Mouse (Mus musculus) myocyte (in vitro differentiated cells): Measurements from ENCODE around the gene Man1c1. TPM values are rescaled to one million over a fixed set of nuclear protein-coding genes. Genes with fewer than 3 reads are reported as not detected.

Experiments
- H3K27me3 ChIP-seq: one replicate; pipeline ENCODE4 v1.6.1; 2011; ENCODE audit not compliant: control insufficient read depth, insufficient read depth, insufficient read length
- H3K36me3 ChIP-seq: one replicate; pipeline ENCODE4 v1.6.1; 2011; ENCODE audit not compliant: control insufficient read depth, insufficient read depth
- H3K4me2 ChIP-seq: one replicate; pipeline ENCODE4 v1.6.1; 2011; ENCODE audit warnings: low read depth, control low read depth
- H3K4me3 ChIP-seq: one replicate; pipeline ENCODE4 v1.5.1; 2011; ENCODE audit warnings: mild to moderate bottlenecking, control low read depth, moderate library complexity
- H3K79me2 ChIP-seq: one replicate; pipeline ENCODE4 v1.6.1; 2011; ENCODE audit not compliant: control insufficient read depth, insufficient read depth
- H3ac ChIP-seq: one replicate; pipeline ENCODE4 v1.6.1; 2011; ENCODE audit not compliant: control insufficient read depth, insufficient read length
- CEBPB ChIP-seq: IDR thresholded peaks from 2 replicates; pipeline ENCODE4 v1.6.1; 2011; ENCODE audit warnings: mild to moderate bottlenecking, moderate library complexity; ENCODE audit not compliant: poor library complexity, insufficient read depth, severe bottlenecking
- E2F4 ChIP-seq: IDR thresholded peaks from one replicate; pipeline ENCODE4 v1.6.1; 2011; ENCODE audit warnings: mild to moderate bottlenecking, control low read depth, moderate library complexity; ENCODE audit not compliant: insufficient read depth
- MAX ChIP-seq: IDR thresholded peaks from one replicate; pipeline ENCODE4 v1.6.1; 2011; ENCODE audit warnings: low read depth, mild to moderate bottlenecking, control low read depth
- MYOD1 ChIP-seq, 3 experiments: IDR thresholded peaks; one replicate each; pipeline ENCODE4 v1.6.1; 2011; ENCODE audit warnings: control low read depth in 2 of 3, low read depth in 2 of 3, mild to moderate bottlenecking in 2 of 3, moderate library complexity in 1 of 3; ENCODE audit not compliant: insufficient read length in 2 of 3, control insufficient read depth in 1 of 3
- MYOG ChIP-seq, 3 experiments: IDR thresholded peaks; one replicate each; pipeline ENCODE4 v1.6.1; 2011; ENCODE audit warnings: control low read depth in 2 of 3, low read depth in 2 of 3, mild to moderate bottlenecking in 2 of 3; ENCODE audit not compliant: insufficient read length in 2 of 3, control insufficient read depth in 1 of 3, insufficient read depth in 1 of 3
- POLR2A ChIP-seq: IDR thresholded peaks from one replicate; pipeline ENCODE4 v1.6.1; 2011; ENCODE audit warnings: low read depth, mild to moderate bottlenecking, control low read depth, moderate library complexity; ENCODE audit not compliant: insufficient read length
- POLR2AphosphoS2 ChIP-seq: IDR thresholded peaks from one replicate; pipeline ENCODE4 v1.6.1; 2011; ENCODE audit warnings: low read depth, control low read depth; ENCODE audit not compliant: insufficient read length
- REST ChIP-seq: IDR thresholded peaks from one replicate; pipeline ENCODE4 v1.6.1; 2011; ENCODE audit warnings: mild to moderate bottlenecking, control low read depth, moderate library complexity; ENCODE audit not compliant: insufficient read depth, insufficient read length
- SRF ChIP-seq: IDR thresholded peaks from one replicate; pipeline ENCODE4 v1.6.1; 2011; ENCODE audit warnings: low read depth; ENCODE audit not compliant: control insufficient read depth, insufficient read length
- TCF12 ChIP-seq: IDR thresholded peaks from one replicate; pipeline ENCODE4 v1.6.1; 2011; ENCODE audit warnings: mild to moderate bottlenecking, control low read depth; ENCODE audit not compliant: poor library complexity, insufficient read depth, severe bottlenecking
- TCF3 ChIP-seq: IDR thresholded peaks from one replicate; pipeline ENCODE4 v1.6.1; 2011; ENCODE audit warnings: low read depth, control low read depth; ENCODE audit not compliant: insufficient read length
- USF1 ChIP-seq: IDR thresholded peaks from one replicate; pipeline ENCODE4 v1.6.1; 2011; ENCODE audit warnings: low read depth, mild to moderate bottlenecking, control low read depth, moderate library complexity
- polyA plus RNA-seq: library from polyadenylated mRNA; unstranded; fragments of >200 nt; fragmentation: generic; extraction: Trizol; gene quantifications from one replicate; pipeline ENCODE4 v1.2.1, GENCODE M21; 2012; ENCODE audit warnings: missing spikeins

The Man1c1 gene
- polyA plus RNA-seq, 1 experiment, result 11.3 TPM

DNA sequence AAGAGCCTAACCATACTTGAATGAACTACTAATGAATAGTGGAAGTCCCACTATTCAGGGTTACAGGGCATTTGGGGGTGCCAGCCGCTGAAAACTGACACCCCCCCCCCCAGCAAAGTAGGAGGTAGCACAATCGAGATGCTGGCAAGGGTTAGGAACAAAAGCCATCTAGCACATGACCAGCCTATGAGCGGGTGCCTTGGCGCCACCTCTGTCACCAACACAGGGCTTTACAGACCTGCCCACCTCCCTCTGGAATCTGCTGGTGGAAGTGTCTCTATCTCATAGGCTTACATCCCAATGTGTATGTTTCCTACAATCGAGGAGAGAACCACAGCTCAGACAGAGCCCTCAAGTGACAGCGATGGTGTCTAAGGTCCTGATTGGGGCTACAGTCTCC lies 46.7 kb upstream of the Man1c1 start:
- H3ac ChIP-seq, result no peak overlapping the region
- H3K27me3 ChIP-seq, result no peaks in the 10 kb centered on the region
- H3K79me2 ChIP-seq, result no peaks in the 10 kb centered on the region
- H3K4me3 ChIP-seq, result no peak overlapping the region
- H3K36me3 ChIP-seq, result peaks cover 4% of the 10 kb centered on the region
- TF ChIP-seq CEBPB, result no peak
- no peak for TF ChIP-seq SRF
- no peak for TF ChIP-seq MAX
- no peak for TF ChIP-seq MYOD1 (IDR thresholded peaks at IDR 0.05; ENCODE audit: control insufficient read depth in 1 of 3, insufficient read length in 2 of 3, low read depth in 2 of 3)
- no peak for TF ChIP-seq E2F4
- no peak for TF ChIP-seq POLR2A
- TF ChIP-seq TCF3, result no peak
- no peak overlapping the region for H3K4me2 ChIP-seq

DNA sequence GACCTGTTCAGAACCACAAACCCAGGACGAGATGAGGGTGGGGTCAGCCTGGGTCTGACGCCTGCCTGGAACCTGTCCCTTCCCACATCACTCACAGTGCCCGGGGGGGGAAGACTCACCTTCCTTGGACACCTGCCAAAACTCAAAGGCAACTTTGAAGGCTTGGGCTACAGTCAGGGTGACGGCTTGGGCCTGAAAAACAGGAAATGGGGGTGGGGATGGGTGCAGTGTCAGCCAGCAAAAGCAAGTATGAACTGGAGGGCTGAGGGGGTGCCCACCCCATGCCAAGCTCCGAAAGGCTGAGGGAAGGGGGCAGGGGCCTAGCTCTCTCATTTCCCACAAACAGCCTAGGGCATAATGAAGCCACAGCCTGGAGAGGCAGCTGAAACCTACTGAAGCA lies 46.2 kb upstream of the Man1c1 start:
- no peaks in the 10 kb centered on the region for H3K27me3 ChIP-seq
- TF ChIP-seq CEBPB, result no peak
- TF ChIP-seq MYOD1 (IDR thresholded peaks at IDR 0.05; ENCODE audit: control insufficient read depth in 1 of 3, insufficient read length in 2 of 3, low read depth in 2 of 3), result no peak
- TF ChIP-seq POLR2A, result no peak
- no peak for TF ChIP-seq E2F4
- TF ChIP-seq POLR2AphosphoS2, result no peak
- TF ChIP-seq MYOG (IDR thresholded peaks at IDR 0.05; ENCODE audit: control insufficient read depth in 1 of 3, insufficient read depth in 1 of 3, insufficient read length in 2 of 3, low read depth in 2 of 3), result no peak
- TF ChIP-seq USF1, result no peak
- TF ChIP-seq TCF12, result no peak
- TF ChIP-seq SRF, result no peak
- TF ChIP-seq TCF3, result no peak
- no peaks in the 10 kb centered on the region for H3K79me2 ChIP-seq
- H3ac ChIP-seq, result no peak overlapping the region
- H3K4me3 ChIP-seq, result no peak overlapping the region
- H3K36me3 ChIP-seq, result peaks cover 4% of the 10 kb centered on the region
- no peak overlapping the region for H3K4me2 ChIP-seq

DNA sequence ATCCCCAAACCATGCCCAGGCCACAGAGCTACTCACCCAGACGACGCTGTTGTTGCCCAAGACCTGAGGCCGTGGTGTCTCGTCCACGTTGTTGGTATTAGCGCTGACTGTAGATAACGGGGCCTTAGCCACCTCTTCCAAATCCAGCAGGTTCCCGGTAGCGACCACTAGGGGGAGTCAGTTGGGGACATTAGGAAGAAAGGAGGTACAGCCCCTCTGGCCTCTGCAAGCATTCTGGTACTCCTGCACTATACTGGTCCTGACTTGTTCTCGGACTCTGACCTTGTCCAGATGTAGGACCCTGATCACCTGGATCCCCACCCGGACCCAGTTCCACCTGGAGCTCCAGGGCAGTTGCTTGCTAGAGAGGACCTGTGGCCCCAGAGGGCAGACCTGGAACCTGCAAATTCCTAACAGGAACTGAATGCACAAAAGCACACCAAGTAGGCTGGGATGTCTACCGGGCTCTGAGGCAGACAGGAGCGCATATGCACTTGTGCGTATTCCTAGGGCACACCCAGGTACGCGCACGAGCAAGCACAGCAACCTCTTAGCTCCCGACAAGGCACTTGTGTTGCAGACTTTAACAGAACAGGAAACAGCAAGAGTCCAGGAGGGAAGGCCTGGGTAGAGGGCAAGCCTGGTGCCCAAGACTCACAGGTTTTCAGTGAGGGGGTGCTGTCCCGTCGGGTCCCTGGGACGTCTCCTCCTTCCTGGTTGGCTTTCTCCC lies 45.4 kb upstream of the Man1c1 start:
- H3K79me2 ChIP-seq, result no peaks in the 10 kb centered on the region
- H3K4me3 ChIP-seq, result no peak overlapping the region
- peaks cover 4% of the 10 kb centered on the region for H3K36me3 ChIP-seq
- TF ChIP-seq TCF12 (no peak), E2F4 (no peak), POLR2A (no peak), TCF3 (no peak), REST (no peak), MYOD1 (IDR thresholded peaks at IDR 0.05; ENCODE audit: control insufficient read depth in 1 of 3, insufficient read length in 2 of 3, low read depth in 2 of 3) (no peak), MYOG (IDR thresholded peaks at IDR 0.05; ENCODE audit: control insufficient read depth in 1 of 3, insufficient read depth in 1 of 3, insufficient read length in 2 of 3, low read depth in 2 of 3) (no peak), USF1 (no peak), POLR2AphosphoS2 (no peak), CEBPB (no peak), SRF (no peak), MAX (no peak)
- H3K4me2 ChIP-seq, result no peak overlapping the region
- H3ac ChIP-seq, result no peak overlapping the region
- no peaks in the 10 kb centered on the region for H3K27me3 ChIP-seq

DNA sequence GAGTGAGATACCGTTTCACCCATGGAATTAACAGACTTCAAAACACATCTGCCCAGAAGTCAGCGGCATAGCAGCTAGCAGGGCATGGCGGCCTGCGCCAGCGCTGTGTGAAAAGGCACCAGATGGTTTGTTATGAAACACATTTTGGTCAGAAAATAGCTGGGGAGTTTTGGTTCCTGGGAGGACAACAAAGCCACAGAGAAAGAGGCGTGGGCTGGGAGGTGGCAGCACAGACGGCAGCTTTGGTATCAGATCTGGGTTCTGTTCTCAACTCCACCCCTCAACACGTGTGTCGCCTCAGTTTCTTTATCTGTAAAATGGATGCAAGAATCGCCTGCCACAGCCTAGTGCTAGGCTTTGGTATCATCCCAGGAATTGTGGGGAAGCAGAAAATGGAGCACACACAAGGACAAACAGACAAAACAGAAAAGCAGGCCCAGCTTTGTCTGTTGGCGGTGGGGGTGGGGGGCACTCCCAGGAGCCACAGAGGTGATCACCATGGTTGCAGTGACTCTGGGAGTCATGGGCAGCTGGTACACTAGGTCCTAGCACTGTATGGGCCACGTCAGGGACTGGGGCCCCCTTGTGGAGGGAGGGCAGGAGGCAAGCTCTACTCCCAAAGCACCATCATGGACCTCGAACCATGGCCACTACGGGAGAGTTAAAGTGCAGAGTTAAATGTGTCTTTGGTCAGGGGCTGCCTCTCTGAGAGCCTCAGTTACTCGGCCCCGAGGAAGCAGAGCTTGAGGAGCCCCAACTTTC lies 42.0 kb upstream of the Man1c1 start:
- Histone ChIP-seq H3K4me2 (no peak overlapping the region), H3K79me2 (no peaks in the 10 kb centered on the region), H3K4me3 (no peak overlapping the region), H3ac (no peak overlapping the region), H3K36me3 (peaks cover 4% of the 10 kb centered on the region), H3K27me3 (no peaks in the 10 kb centered on the region)
- TF ChIP-seq MYOG (IDR thresholded peaks at IDR 0.05; ENCODE audit: control insufficient read depth in 1 of 3, insufficient read depth in 1 of 3, insufficient read length in 2 of 3, low read depth in 2 of 3) (peak in 1 of 3 experiments; percentile 13), MYOD1 (IDR thresholded peaks at IDR 0.05; ENCODE audit: control insufficient read depth in 1 of 3, insufficient read length in 2 of 3, low read depth in 2 of 3) (peak in 1 of 3 experiments; percentile 32), TCF3 (no peak)
